Mouse (Mus musculus): Measurements from ENCODE around the gene Gm35549. TPM values are rescaled to one million over a fixed set of nuclear protein-coding genes. Genes with fewer than 3 reads are reported as not detected.

The Gm35549 gene
- polyA plus RNA-seq (2012; rRNA removed), result not detected in 2 replicates

GRCm38 (mm10) chr9:122843760-122844159 lies at the start of gene Gm35549:
Gene Gm35549 (minus strand): TSS chr9:122844035.
- H3K27me3 ChIP-seq (ENCODE audit: control insufficient read depth, insufficient read depth, low read length), result no peaks in the 10 kb centered on the region
- no peaks in the 10 kb centered on the region for H3K4me1 ChIP-seq (ENCODE audit: control insufficient read depth, insufficient read depth, insufficient read length, low read length)
- H3K36me3 ChIP-seq (ENCODE audit: control insufficient read depth, insufficient read depth, low read length), result no peaks in the 10 kb centered on the region
- TF ChIP-seq POLR2A (IDR thresholded peaks at IDR 0.05; ENCODE audit: low read depth, low read length) (no peak), CTCF (IDR thresholded peaks at IDR 0.05; ENCODE audit: extremely low read depth, insufficient read length, insufficient replicate concordance, low read depth, low read length) (no peak)
- H3K4me3 ChIP-seq (ENCODE audit: low read depth, low read length), result no peak within 1 kb of the TSS
- 21% methylated on average over 3 of the region's 3 CpGs for WGBS
- H3K27ac ChIP-seq (ENCODE audit: insufficient read depth, low read depth, low read length), result no peak within 1 kb of the TSS

- H3K4me3 ChIP-seq (ENCODE audit: low read depth, low read length), result peak overlapping the region; percentile 76
- peaks cover 2% of the 10 kb centered on the region for H3K36me3 ChIP-seq (ENCODE audit: control insufficient read depth, insufficient read depth, low read length)
- H3K27me3 ChIP-seq (ENCODE audit: control insufficient read depth, insufficient read depth, low read length), result no peaks in the 10 kb centered on the region
- TF ChIP-seq CTCF (IDR thresholded peaks at IDR 0.05; ENCODE audit: extremely low read depth, insufficient read length, insufficient replicate concordance, low read depth, low read length) (no peak), POLR2A (IDR thresholded peaks at IDR 0.05; ENCODE audit: low read depth, low read length) (peak; percentile 57)
- WGBS, result 6% methylated on average over 54 of the region's 54 CpGs
- no peak overlapping the region for H3K27ac ChIP-seq (ENCODE audit: insufficient read depth, low read depth, low read length)
- H3K4me1 ChIP-seq (ENCODE audit: control insufficient read depth, insufficient read depth, insufficient read length, low read length), result peaks cover 2% of the 10 kb centered on the region; the same call in 1 of the 2 replicates
Observed at GRCm38 (mm10) chr9:122886372-122887179, 42.7 kb upstream of the Gm35549 start.

- WGBS, result 90% methylated on average over 3 of the region's 3 CpGs
- no peak within 1 kb of the TSS for H3K27ac ChIP-seq (ENCODE audit: insufficient read depth, low read depth, low read length)
- H3K4me3 ChIP-seq (ENCODE audit: low read depth, low read length), result no peak within 1 kb of the TSS
- TF ChIP-seq POLR2A (IDR thresholded peaks at IDR 0.05; ENCODE audit: low read depth, low read length), result no peak
- TF ChIP-seq CTCF (IDR thresholded peaks at IDR 0.05; ENCODE audit: extremely low read depth, insufficient read length, insufficient replicate concordance, low read depth, low read length), result no peak
- H3K36me3 ChIP-seq (ENCODE audit: control insufficient read depth, insufficient read depth, low read length), result no peaks in the 10 kb centered on the region; the same call in 1 of the 2 replicates
- H3K27me3 ChIP-seq (ENCODE audit: control insufficient read depth, insufficient read depth, low read length), result peaks cover 2% of the 10 kb centered on the region; the same call in 1 of the 2 replicates
- peaks cover 2% of the 10 kb centered on the region; the same call in 1 of the 2 replicates for H3K4me1 ChIP-seq (ENCODE audit: control insufficient read depth, insufficient read depth, insufficient read length, low read length)
Observed at GRCm38 (mm10) chr9:122885385-122885784, 41.5 kb upstream of the Gm35549 start, which contains the start of gene Zkscan7. Gene Zkscan7 (plus strand): TSS chr9:122885685.

GRCm38 (mm10) chr9:122875145-122875544 lies 31.3 kb upstream of the Gm35549 start:
- Histone ChIP-seq H3K36me3 (ENCODE audit: control insufficient read depth, insufficient read depth, low read length) (no peaks in the 10 kb centered on the region), H3K27ac (ENCODE audit: insufficient read depth, low read depth, low read length) (no peak overlapping the region), H3K27me3 (ENCODE audit: control insufficient read depth, insufficient read depth, low read length) (no peaks in the 10 kb centered on the region), H3K4me3 (ENCODE audit: low read depth, low read length) (no peak overlapping the region), H3K4me1 (ENCODE audit: control insufficient read depth, insufficient read depth, insufficient read length, low read length) (no peaks in the 10 kb centered on the region)
- TF ChIP-seq POLR2A (IDR thresholded peaks at IDR 0.05; ENCODE audit: low read depth, low read length) (no peak), CTCF (IDR thresholded peaks at IDR 0.05; ENCODE audit: extremely low read depth, insufficient read length, insufficient replicate concordance, low read depth, low read length) (no peak)
- WGBS, result 87% methylated on average over 2 of the region's 2 CpGs

GRCm38 (mm10) chr9:122874653-122875052 lies 30.8 kb upstream of the Gm35549 start:
- no peaks in the 10 kb centered on the region for H3K27me3 ChIP-seq (ENCODE audit: control insufficient read depth, insufficient read depth, low read length)
- H3K36me3 ChIP-seq (ENCODE audit: control insufficient read depth, insufficient read depth, low read length), result no peaks in the 10 kb centered on the region
- H3K4me3 ChIP-seq (ENCODE audit: low read depth, low read length), result no peak overlapping the region
- WGBS, result 26% methylated on average over 1 of the region's 1 CpGs
- TF ChIP-seq CTCF (IDR thresholded peaks at IDR 0.05; ENCODE audit: extremely low read depth, insufficient read length, insufficient replicate concordance, low read depth, low read length), result no peak
- TF ChIP-seq POLR2A (IDR thresholded peaks at IDR 0.05; ENCODE audit: low read depth, low read length), result no peak
- H3K4me1 ChIP-seq (ENCODE audit: control insufficient read depth, insufficient read depth, insufficient read length, low read length), result no peaks in the 10 kb centered on the region
- no peak overlapping the region for H3K27ac ChIP-seq (ENCODE audit: insufficient read depth, low read depth, low read length)

DNA sequence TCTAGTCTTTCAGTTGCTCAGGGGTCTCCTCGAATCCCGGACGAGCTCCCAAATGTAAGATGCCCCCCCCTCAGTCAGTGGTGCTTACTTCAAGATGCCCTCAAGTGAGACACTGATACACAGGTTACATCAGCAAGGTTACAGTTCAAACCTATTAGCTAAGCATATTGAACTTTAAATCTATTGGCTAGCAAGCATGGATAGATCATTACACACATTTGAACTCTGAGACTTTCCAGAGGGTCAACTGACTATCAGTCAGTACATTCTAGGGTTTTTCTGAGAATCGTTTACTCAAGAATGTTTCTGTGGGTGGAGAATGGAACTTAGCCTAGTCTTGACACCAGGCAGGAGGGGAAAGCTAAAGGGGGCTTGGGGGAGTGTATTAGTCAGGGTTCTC lies 28.8 kb upstream of the Gm35549 start:
- no peak for TF ChIP-seq CTCF (IDR thresholded peaks at IDR 0.05; ENCODE audit: extremely low read depth, insufficient read length, insufficient replicate concordance, low read depth, low read length)
- TF ChIP-seq POLR2A (IDR thresholded peaks at IDR 0.05; ENCODE audit: low read depth, low read length), result no peak
- 84% methylated on average over 4 of the region's 4 CpGs for WGBS
- Histone ChIP-seq H3K27me3 (ENCODE audit: control insufficient read depth, insufficient read depth, low read length) (no peaks in the 10 kb centered on the region), H3K4me1 (ENCODE audit: control insufficient read depth, insufficient read depth, insufficient read length, low read length) (no peaks in the 10 kb centered on the region), H3K27ac (ENCODE audit: insufficient read depth, low read depth, low read length) (no peak overlapping the region), H3K4me3 (ENCODE audit: low read depth, low read length) (no peak overlapping the region), H3K36me3 (ENCODE audit: control insufficient read depth, insufficient read depth, low read length) (no peaks in the 10 kb centered on the region)

DNA sequence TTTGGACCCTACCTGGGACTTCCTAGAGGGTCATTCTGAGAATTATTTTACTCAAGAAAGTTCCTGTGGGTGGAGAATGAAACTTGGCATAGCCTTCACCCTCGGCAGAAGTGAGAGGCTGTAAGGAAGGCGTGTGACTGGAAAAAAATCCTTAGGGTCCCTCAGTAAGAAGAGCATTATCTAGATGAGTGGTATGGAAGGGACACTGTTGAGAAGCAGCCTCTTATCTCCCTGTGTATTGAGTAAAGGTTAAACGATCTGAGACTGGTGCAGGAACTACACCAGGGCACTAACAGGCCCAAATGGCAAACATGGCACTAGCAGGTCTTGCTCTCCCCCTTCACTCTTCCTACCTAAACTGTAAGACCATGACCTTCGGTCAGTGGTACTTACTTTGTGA lies 22.4 kb upstream of the Gm35549 start:
- peaks cover 2% of the 10 kb centered on the region; the same call in 1 of the 2 replicates for H3K4me1 ChIP-seq (ENCODE audit: control insufficient read depth, insufficient read depth, insufficient read length, low read length)
- no peak for TF ChIP-seq POLR2A (IDR thresholded peaks at IDR 0.05; ENCODE audit: low read depth, low read length)
- TF ChIP-seq CTCF (IDR thresholded peaks at IDR 0.05; ENCODE audit: extremely low read depth, insufficient read length, insufficient replicate concordance, low read depth, low read length), result no peak
- 44% methylated on average over 4 of the region's 4 CpGs for WGBS
- H3K36me3 ChIP-seq (ENCODE audit: control insufficient read depth, insufficient read depth, low read length), result peaks cover 8% of the 10 kb centered on the region
- peak overlapping the region; percentile 99 for H3K4me3 ChIP-seq (ENCODE audit: low read depth, low read length)
- no peak overlapping the region for H3K27ac ChIP-seq (ENCODE audit: insufficient read depth, low read depth, low read length)
- no peaks in the 10 kb centered on the region for H3K27me3 ChIP-seq (ENCODE audit: control insufficient read depth, insufficient read depth, low read length)
